In genomic region chr19:10266196-10266850, GRCm38 (mm10) we compare ENCODE assay signal across 8 mouse cellular contexts. TPM values are rescaled to one million over a fixed set of nuclear protein-coding genes. Genes with fewer than 3 reads are reported as not detected.
DNase-seq lines count a peak whose midpoint lies in the region; ATAC-seq and TF ChIP-seq lines count a peak whose summit lies in the region.

No protein-coding gene starts in this region.

- TF ChIP-seq CTCF in bone marrow, adult 2 months (IDR thresholded peaks at IDR 0.05; ENCODE audit: control insufficient read depth, insufficient read depth, low read length): peak; percentile 77
- TF ChIP-seq CTCF in liver, postnatal 0 days (IDR thresholded peaks at IDR 0.05; ENCODE audit: low read depth): peak; percentile 81

- no peak overlapping the region for H3K4me3 ChIP-seq in bone marrow, adult 2 months (replicated peaks; ENCODE audit: control insufficient read depth, low read depth, low read length)
- no peak overlapping the region for H3K4me3 ChIP-seq in heart, embryonic 16.5 days (ENCODE audit: low read length)
- no peak overlapping the region for H3K4me3 ChIP-seq in liver, postnatal 0 days (ENCODE audit: low read depth, low read length)
- H3K4me3 ChIP-seq in neural tube, embryonic 14.5 days (ENCODE audit: low read depth, low read length): no peak overlapping the region

- H3K27ac ChIP-seq in bone marrow, adult 2 months (ENCODE audit: control insufficient read depth, insufficient read depth, low read depth, low read length, poor library complexity): no peak overlapping the region
- no peak overlapping the region for H3K27ac ChIP-seq in heart, embryonic 16.5 days (ENCODE audit: low read length)
- no peak overlapping the region for H3K27ac ChIP-seq in liver, postnatal 0 days (ENCODE audit: low read depth)
- no peak overlapping the region for H3K27ac ChIP-seq in neural tube, embryonic 14.5 days (ENCODE audit: low read depth, low read length)

- no peaks in the 10 kb centered on the region for H3K36me3 ChIP-seq in heart, embryonic 16.5 days (ENCODE audit: control insufficient read depth, insufficient read depth)
- no peaks in the 10 kb centered on the region for H3K36me3 ChIP-seq in liver, postnatal 0 days (replicated peaks; ENCODE audit: insufficient read depth, low read length)
- H3K36me3 ChIP-seq in neural tube, embryonic 14.5 days (ENCODE audit: control insufficient read depth, insufficient read depth, low read length): 0 out of 2 replicates have a peak, but pooled peaks cover 3% of the 10 kb centered on the region

- no peaks in the 10 kb centered on the region for H3K9me3 ChIP-seq in heart, embryonic 16.5 days (replicated peaks; ENCODE audit: control insufficient read depth, low read length)
- H3K9me3 ChIP-seq in liver, postnatal 0 days (ENCODE audit: low read length): no peaks in the 10 kb centered on the region
- no peaks in the 10 kb centered on the region for H3K9me3 ChIP-seq in neural tube, embryonic 14.5 days (ENCODE audit: control insufficient read depth, low read length)

- WGBS in bone marrow, adult 2 months: 25% methylated on average over 14 of the region's 14 CpGs
- 15% methylated on average over 14 of the region's 14 CpGs for WGBS in heart, embryonic 16.5 days
- WGBS in liver, postnatal 0 days (ENCODE audit: insufficient replicate concordance): 23% methylated on average over 14 of the region's 14 CpGs
- 24% methylated on average over 14 of the region's 14 CpGs for WGBS in neural tube, embryonic 14.5 days

- H3K4me2 ChIP-seq in heart, embryonic 16.5 days (ENCODE audit: low read depth, low read length): no peak overlapping the region
- no peak overlapping the region for H3K4me2 ChIP-seq in liver, postnatal 0 days (ENCODE audit: low read depth, low read length)
- no peak overlapping the region for H3K4me2 ChIP-seq in neural tube, embryonic 14.5 days (ENCODE audit: low read depth, low read length)

- H3K27me3 ChIP-seq in heart, embryonic 16.5 days (ENCODE audit: control insufficient read depth, insufficient read depth, low read length): peaks cover 16% of the 10 kb centered on the region; the same call in 1 of the 2 replicates
- no peaks in the 10 kb centered on the region for H3K27me3 ChIP-seq in liver, postnatal 0 days (ENCODE audit: insufficient read depth, low read length)
- H3K27me3 ChIP-seq in neural tube, embryonic 14.5 days (ENCODE audit: control insufficient read depth, insufficient read depth, low read length): 0 out of 2 replicates have a peak, but pooled peaks cover 3% of the 10 kb centered on the region

- no peaks in the 10 kb centered on the region for H3K4me1 ChIP-seq in bone marrow, adult 2 months (ENCODE audit: control insufficient read depth, insufficient read depth, low read length)
- peaks cover 5% of the 10 kb centered on the region; the same call in 1 of the 2 replicates for H3K4me1 ChIP-seq in heart, embryonic 16.5 days (ENCODE audit: control insufficient read depth, insufficient read depth, low read length)
- peaks cover 3% of the 10 kb centered on the region for H3K4me1 ChIP-seq in liver, postnatal 0 days (ENCODE audit: insufficient read depth)
- 0 out of 2 replicates have a peak, but pooled peaks cover 3% of the 10 kb centered on the region for H3K4me1 ChIP-seq in neural tube, embryonic 14.5 days (ENCODE audit: control insufficient read depth, insufficient read depth, low read length)

- H3K9ac ChIP-seq in heart, embryonic 16.5 days (ENCODE audit: low read length): no peak overlapping the region
- no peak overlapping the region for H3K9ac ChIP-seq in liver, postnatal 0 days (replicated peaks)
- H3K9ac ChIP-seq in neural tube, embryonic 14.5 days (replicated peaks; ENCODE audit: low read depth, low read length): no peak overlapping the region

- TF ChIP-seq EP300 in liver, postnatal 0 days (IDR thresholded peaks at IDR 0.05; ENCODE audit: low read depth): no peak

- ATAC-seq in heart, embryonic 16.5 days (replicated peaks; ENCODE audit: extremely low read depth, insufficient read depth, low FRiP score): peak; percentile 69
- peak; percentile 54 for ATAC-seq in liver, postnatal 0 days
- ATAC-seq in neural tube, embryonic 14.5 days (ENCODE audit: low read depth): peak; percentile 36; the same call in 1 of the 2 replicates

- no peak for TF ChIP-seq POLR2A in bone marrow, adult 2 months (IDR thresholded peaks at IDR 0.05; ENCODE audit: borderline replicate concordance, control insufficient read depth, low read depth, low read length)

- DNase-seq in B cell, adult 2 months: peak; percentile 63 to 70
- DNase-seq in fibroblast of lung, adult 2 months (ENCODE audit: low read depth): peak; percentile 77
- peak; percentile 88 to 91 for DNase-seq in kidney, postnatal 25 days
- peak; percentile 79 for DNase-seq in liver, postnatal 0 days
- DNase-seq in testis, postnatal 10 days (ENCODE audit: low spot score): peak; percentile 90

RNA-seq across cellular contexts. Expression of gene Myrf, which starts 25.8 kb away (rescaled TPM):
- polyA plus RNA-seq in bone marrow, adult 2 months (2011; ENCODE audit: insufficient read depth, insufficient read length, low replicate concordance, missing spikeins): 0.35 TPM in 1 of 2 replicates, not detected in the other
- polyA plus RNA-seq in heart, embryonic 16.5 days (2015; fragmentation: Nextera tagmentation; extraction: Ambion mirVana): 4.2 TPM in 2 replicates
- polyA plus RNA-seq in liver, postnatal 0 days (2015; fragmentation: Nextera tagmentation; extraction: Ambion mirVana): 2.1 and 2.5 TPM in 2 replicates
- polyA plus RNA-seq in neural tube, embryonic 14.5 days (2014; fragmentation: Nextera tagmentation; extraction: Ambion mirVana): 0.76 and 0.95 TPM in 2 replicates

RNA-seq across cellular contexts. Expression of gene Dagla, which starts 38.4 kb away (rescaled TPM):
- 0.18 TPM in 1 of 2 replicates, not detected in the other for polyA plus RNA-seq in bone marrow, adult 2 months (2011; ENCODE audit: insufficient read depth, insufficient read length, low replicate concordance, missing spikeins)
- polyA plus RNA-seq in heart, embryonic 16.5 days (2015; fragmentation: Nextera tagmentation; extraction: Ambion mirVana): 0.89 and 0.92 TPM in 2 replicates
- polyA plus RNA-seq in liver, postnatal 0 days (2015; fragmentation: Nextera tagmentation; extraction: Ambion mirVana): 0.21 and 0.28 TPM in 2 replicates
- polyA plus RNA-seq in neural tube, embryonic 14.5 days (2014; fragmentation: Nextera tagmentation; extraction: Ambion mirVana): 7.8 and 8.9 TPM in 2 replicates
